Mouse (Mus musculus): Measurements from ENCODE around the gene Efemp2. TPM values are rescaled to one million over a fixed set of nuclear protein-coding genes. Genes with fewer than 3 reads are reported as not detected.

The Efemp2 gene
- total RNA-seq, 2 experiments from 2014 or later: 13.2 to 14.1 TPM

GRCm38 (mm10) chr19:5503687-5504086 lies 29.9 kb downstream of the Efemp2 start, which contains the start of gene 1700020D05Rik:
TSS of gene 1700020D05Rik (minus strand) at chr19:5503787.
- no peak within 1 kb of the TSS for H3K4me3 ChIP-seq
- no peak for DNase-seq (ENCODE audit: low spot score in 2 of 2)
- no peak within 1 kb of the TSS for H3K27ac ChIP-seq
- no peak for TF ChIP-seq CTCF (conservative IDR thresholded peaks at IDR 0.05)

GRCm38 (mm10) chr19:5510031-5511026 lies 36.6 kb downstream of the Efemp2 start, which contains the start of gene Snx32:
TSS of gene Snx32 (minus strand) at chr19:5510538.
- DNase-seq (ENCODE audit: low spot score in 2 of 2): peak; percentile 98 to 99
- TF ChIP-seq CTCF (conservative IDR thresholded peaks at IDR 0.05): peak; percentile 56; the same call in 1 of the 2 replicates
- H3K27ac ChIP-seq: peak within 1 kb of the TSS; percentile 94
- peak within 1 kb of the TSS; percentile 77 for H3K4me3 ChIP-seq

- TF ChIP-seq CTCF (conservative IDR thresholded peaks at IDR 0.05): no peak
- Histone ChIP-seq H3K27ac (peak overlapping the region; percentile 92), H3K4me3 (peak overlapping the region; percentile 77)
- DNase-seq (ENCODE audit: low spot score in 2 of 2): no peak
Measured at GRCm38 (mm10) chr19:5511074-5511632, 37.4 kb downstream of the Efemp2 start.

- no peak for TF ChIP-seq CTCF (conservative IDR thresholded peaks at IDR 0.05)
- Histone ChIP-seq H3K27ac (peak overlapping the region; percentile 12), H3K4me3 (no peak overlapping the region)
- DNase-seq (ENCODE audit: low spot score in 2 of 2): no peak
Measured at GRCm38 (mm10) chr19:5512091-5513004, 38.6 kb downstream of the Efemp2 start.

GRCm38 (mm10) chr19:5513005-5513349 lies 39.2 kb downstream of the Efemp2 start:
- TF ChIP-seq CTCF (conservative IDR thresholded peaks at IDR 0.05): no peak
- 0 out of 2 replicates have a peak overlapping the region, but pooled peaks have one; percentile 12 for H3K27ac ChIP-seq
- no peak overlapping the region for H3K4me3 ChIP-seq
- DNase-seq (ENCODE audit: low spot score in 2 of 2): no peak

- Histone ChIP-seq H3K4me3 (no peak overlapping the region), H3K27ac (peak overlapping the region; percentile 32; the same call in 1 of the 2 replicates)
- TF ChIP-seq CTCF (conservative IDR thresholded peaks at IDR 0.05): peak; percentile 51
- DNase-seq (ENCODE audit: low spot score in 2 of 2): no peak
Measured at GRCm38 (mm10) chr19:5515840-5516777, 42.4 kb downstream of the Efemp2 start.

- DNase-seq (ENCODE audit: low spot score in 2 of 2): no peak
- 0 out of 2 replicates have a peak, but pooled peaks have one; percentile 26 for TF ChIP-seq CTCF (conservative IDR thresholded peaks at IDR 0.05)
- Histone ChIP-seq H3K4me3 (no peak overlapping the region), H3K27ac (peak overlapping the region; percentile 32; the same call in 1 of the 2 replicates)
Measured at GRCm38 (mm10) chr19:5516906-5517505, 43.3 kb downstream of the Efemp2 start.

- TF ChIP-seq CTCF (conservative IDR thresholded peaks at IDR 0.05): no peak
- H3K27ac ChIP-seq: no peak overlapping the region
- H3K4me3 ChIP-seq: no peak overlapping the region
- DNase-seq (ENCODE audit: low spot score in 2 of 2): no peak
Measured at GRCm38 (mm10) chr19:5518721-5519120, 45.0 kb downstream of the Efemp2 start.

- no peak for TF ChIP-seq CTCF (conservative IDR thresholded peaks at IDR 0.05)
- Histone ChIP-seq H3K4me3 (no peak overlapping the region), H3K27ac (no peak overlapping the region)
- no peak for DNase-seq (ENCODE audit: low spot score in 2 of 2)
Measured at GRCm38 (mm10) chr19:5525204-5525603, 51.5 kb downstream of the Efemp2 start.

GRCm38 (mm10) chr19:5529325-5530137 lies 55.8 kb downstream of the Efemp2 start:
- Histone ChIP-seq H3K4me3 (peak overlapping the region; percentile 31), H3K27ac (peak overlapping the region; percentile 28; the same call in 1 of the 2 replicates)
- peak; percentile 89 to 95 for DNase-seq (ENCODE audit: low spot score in 2 of 2)
- peak; percentile 92 for TF ChIP-seq CTCF (conservative IDR thresholded peaks at IDR 0.05)
